Mouse (Mus musculus) kidney, embryonic 14.5 days (tissue): ENCODE measurements at regions not wholly inside any gene's neighbourhood (a gene's known extent, or its start where the extent isn't known, plus 50 kb on each side); places are given as distances from the start of the nearest gene placed in this dataset.

Source experiments
- ATAC-seq: fragments of 200-750 bp; cut with Nextera tagmentation; 2 replicates; pipeline ENCODE4 v1.8.0; 2017; ENCODE audit warnings: moderate number of reproducible peaks, mild to moderate bottlenecking, moderate TSS enrichment, moderate library complexity; ENCODE audit not compliant: low FRiP score, low TSS enrichment
- H3K27ac ChIP-seq: fragments of 300-500 bp; sonication (generic); 2 replicates; pipeline ENCODE4 v1.5.1; 2014; ENCODE audit warnings: low read depth, mild to moderate bottlenecking, low read length, moderate library complexity, mixed read lengths
- H3K27me3 ChIP-seq: fragments of 300-500 bp; sonication (generic); 2 replicates; pipeline ENCODE4 v1.6.1; 2014; ENCODE audit warnings: mild to moderate bottlenecking, low read length; ENCODE audit not compliant: control insufficient read depth, insufficient read depth
- H3K36me3 ChIP-seq: fragments of 300-500 bp; sonication (generic); 2 replicates; pipeline ENCODE4 v1.6.1; 2014; ENCODE audit warnings: low read length, mixed read lengths; ENCODE audit not compliant: control insufficient read depth, insufficient read depth
- H3K4me1 ChIP-seq: fragments of 300-500 bp; sonication (generic); 2 replicates; pipeline ENCODE4 v1.6.1; 2014; ENCODE audit warnings: low read length, mixed read lengths; ENCODE audit not compliant: control insufficient read depth, insufficient read depth
- H3K4me2 ChIP-seq: fragments of 300-500 bp; sonication (generic); replicated peaks from 2 replicates; pipeline ENCODE4 v1.6.1; 2014; ENCODE audit warnings: low read depth, mild to moderate bottlenecking, low read length
- H3K4me3 ChIP-seq: fragments of 300-500 bp; sonication (generic); 2 replicates; pipeline ENCODE4 v1.5.1; 2014; ENCODE audit warnings: mild to moderate bottlenecking, low read length
- H3K9ac ChIP-seq: fragments of 300-500 bp; sonication (generic); 2 replicates; pipeline ENCODE4 v1.6.1; 2014; ENCODE audit warnings: low read depth, mild to moderate bottlenecking, low read length, moderate library complexity
- H3K9me3 ChIP-seq: fragments of 300-500 bp; sonication (generic); 2 replicates; pipeline ENCODE4 v1.6.1; 2016; ENCODE audit warnings: low read length; ENCODE audit not compliant: control insufficient read depth
- WGBS: fragments of 180-500 bp; shearing (Covaris S2); extraction: QIAGEN DNeasy Blood & Tissue Kit; methylation state at CpG from one replicate; pipeline ENCODE4 v1.1.7; 2014; 5-methylcytosine and 5-hydroxymethylcytosine counted together

DNA sequence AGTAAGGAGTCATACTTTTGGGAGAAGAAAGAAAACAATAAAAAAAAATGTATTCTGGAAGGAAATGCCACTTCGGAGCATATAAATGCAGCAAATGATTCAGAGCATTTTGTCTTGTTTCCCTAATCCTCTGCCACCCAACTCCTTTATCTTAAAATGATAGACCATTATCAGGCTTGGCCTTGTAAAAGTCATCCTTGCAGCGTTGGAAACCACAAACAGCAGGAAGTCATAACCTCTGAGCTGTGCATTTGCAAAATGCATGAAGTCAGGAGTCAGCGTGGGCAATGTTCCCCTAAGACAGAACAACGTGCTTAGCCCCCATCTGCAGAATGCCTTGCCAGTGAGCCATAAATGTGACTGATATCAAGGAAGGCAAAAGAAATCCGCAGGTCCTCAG lies 80.2 kb upstream of the Abca1 start:
- Histone ChIP-seq H3K27ac (no peak overlapping the region), H3K9ac (no peak overlapping the region), H3K9me3 (no peaks in the 10 kb centered on the region), H3K4me3 (no peak overlapping the region), H3K4me2 (no peak overlapping the region), H3K27me3 (no peaks in the 10 kb centered on the region), H3K4me1 (no peaks in the 10 kb centered on the region), H3K36me3 (no peaks in the 10 kb centered on the region)
- 48% methylated on average over 5 of the region's 5 CpGs for WGBS
- ATAC-seq = no peak

DNA sequence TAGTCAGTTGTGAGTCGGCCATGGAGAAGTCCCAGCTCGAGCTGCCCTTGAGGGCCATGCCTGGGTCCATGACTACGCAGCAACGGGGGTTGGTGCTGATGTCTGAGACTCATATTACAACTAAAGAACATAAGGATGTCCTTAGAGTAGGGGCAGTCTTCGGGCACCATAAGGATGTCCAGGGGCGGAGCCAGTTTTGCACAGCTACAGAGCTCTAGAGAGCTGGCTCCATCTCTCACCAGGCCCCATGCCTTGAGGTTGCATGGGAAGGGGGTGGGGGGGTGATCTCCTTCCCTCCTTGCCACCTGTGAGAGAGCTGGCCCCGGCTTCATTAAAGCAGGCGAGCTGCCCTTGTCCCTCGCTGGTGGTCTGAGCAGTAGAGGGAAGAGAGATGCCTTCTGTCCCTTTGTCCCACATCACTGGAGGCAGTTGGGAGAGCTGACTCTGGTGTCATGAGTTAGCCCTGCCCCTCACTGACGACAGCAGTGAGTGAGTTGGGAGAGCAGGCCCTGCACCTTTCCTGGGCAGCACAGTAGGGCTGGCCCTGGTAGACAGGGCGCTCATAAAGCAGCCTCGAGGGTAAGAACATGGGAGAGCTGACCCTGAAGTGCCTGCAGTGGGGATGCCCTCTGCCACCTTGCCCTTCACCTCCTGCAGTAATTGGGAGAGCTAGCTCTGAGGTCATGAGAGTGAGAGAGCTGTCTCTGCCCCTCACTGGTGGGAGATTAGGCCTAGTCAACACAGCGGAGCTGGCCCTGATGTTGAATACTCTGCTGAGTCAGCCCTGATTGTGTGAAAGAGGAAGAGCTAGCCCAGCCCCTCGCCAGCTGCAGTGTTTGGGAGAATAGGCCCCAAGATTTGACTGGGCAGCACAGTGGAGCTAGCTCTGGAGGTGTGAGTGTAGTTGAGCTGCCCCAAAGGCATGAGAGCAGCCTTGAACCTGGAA lies 78.9 kb upstream of the Abca1 start:
- no peak for ATAC-seq
- no peak overlapping the region for H3K27ac ChIP-seq
- no peaks in the 10 kb centered on the region for H3K36me3 ChIP-seq
- H3K4me1 ChIP-seq = no peaks in the 10 kb centered on the region
- WGBS = 77% methylated on average over 14 of the region's 14 CpGs
- no peak overlapping the region for H3K4me3 ChIP-seq
- no peak overlapping the region for H3K9ac ChIP-seq
- H3K27me3 ChIP-seq = no peaks in the 10 kb centered on the region
- H3K4me2 ChIP-seq = no peak overlapping the region
- no peaks in the 10 kb centered on the region for H3K9me3 ChIP-seq

DNA sequence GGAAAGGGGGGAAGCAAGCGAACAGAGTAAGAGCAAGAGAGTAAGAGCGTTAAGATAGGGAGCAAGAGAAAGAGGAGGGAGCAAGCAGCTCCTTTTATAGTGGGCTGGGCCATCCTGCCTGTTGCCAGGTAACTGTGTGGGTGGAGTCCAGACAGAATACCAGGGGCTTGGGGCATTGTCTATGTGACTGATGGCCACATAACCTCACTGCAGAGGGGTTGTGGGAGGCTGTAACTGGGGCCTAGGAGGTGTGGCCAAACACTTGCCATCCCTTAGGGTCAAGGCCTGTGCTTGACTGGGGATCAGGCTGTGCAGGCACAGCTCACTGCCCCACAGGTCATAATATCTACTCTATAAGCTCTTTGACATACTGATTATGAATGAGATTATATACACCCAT lies 76.2 kb upstream of the Abca1 start:
- H3K4me1 ChIP-seq = no peaks in the 10 kb centered on the region
- no peak overlapping the region for H3K4me3 ChIP-seq
- H3K27me3 ChIP-seq = no peaks in the 10 kb centered on the region
- H3K36me3 ChIP-seq = no peaks in the 10 kb centered on the region
- no peaks in the 10 kb centered on the region for H3K9me3 ChIP-seq
- 0 out of 2 replicates have a peak, but pooled peaks have one; percentile 20 for ATAC-seq
- no peak overlapping the region for H3K4me2 ChIP-seq
- no peak overlapping the region for H3K27ac ChIP-seq
- H3K9ac ChIP-seq = no peak overlapping the region
- whole genome bisulfite sequencing = 65% methylated on average over 2 of the region's 2 CpGs

DNA sequence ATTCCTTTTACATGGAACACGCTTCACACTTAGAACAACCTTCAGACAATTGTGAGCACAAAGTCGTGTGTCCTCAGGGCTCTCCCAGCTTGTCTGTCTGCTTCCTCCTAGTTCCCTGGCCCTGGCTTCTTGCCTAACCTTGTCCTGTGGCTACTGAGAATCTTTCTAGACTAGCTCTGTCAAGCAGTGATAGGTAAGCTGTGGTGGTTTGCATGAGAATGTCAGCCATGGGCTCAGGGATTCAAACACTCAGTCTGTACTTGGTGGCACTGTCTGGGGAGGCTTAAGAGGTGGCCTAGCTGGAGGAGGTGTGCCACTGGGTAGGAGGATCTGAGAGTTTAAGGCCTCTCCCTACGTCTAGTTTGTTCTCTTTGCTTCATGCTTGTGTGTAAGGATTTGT lies 72.7 kb upstream of the Abca1 start:
- H3K27ac ChIP-seq = no peak overlapping the region
- WGBS = 72% methylated on average over 3 of the region's 3 CpGs
- H3K4me2 ChIP-seq = no peak overlapping the region
- no peaks in the 10 kb centered on the region for H3K36me3 ChIP-seq
- H3K4me3 ChIP-seq = no peak overlapping the region
- ATAC-seq = no peak
- H3K4me1 ChIP-seq = no peaks in the 10 kb centered on the region
- H3K27me3 ChIP-seq = no peaks in the 10 kb centered on the region
- no peaks in the 10 kb centered on the region for H3K9me3 ChIP-seq
- no peak overlapping the region for H3K9ac ChIP-seq

DNA sequence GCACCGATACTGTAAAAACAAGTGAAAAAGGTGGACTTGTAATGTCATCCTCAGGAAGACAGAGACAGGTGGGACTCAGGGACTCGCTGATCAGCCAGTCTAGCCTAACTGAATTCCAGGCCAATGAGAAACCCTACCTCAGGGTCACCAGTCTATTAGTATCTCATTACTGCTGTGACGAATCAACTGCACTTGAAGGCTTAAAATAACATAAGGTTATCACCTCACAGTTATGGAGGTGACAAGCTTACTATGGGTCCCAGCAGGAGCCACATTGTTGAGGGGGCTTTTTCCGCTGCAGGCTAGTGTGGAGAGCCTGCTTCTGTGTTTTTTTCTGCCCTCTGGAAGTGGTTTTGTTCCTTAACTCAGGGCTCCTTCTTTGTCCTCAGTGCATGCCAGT lies 72.2 kb upstream of the Abca1 start:
- no peak overlapping the region for H3K9ac ChIP-seq
- ATAC-seq = no peak
- no peak overlapping the region for H3K4me2 ChIP-seq
- no peak overlapping the region for H3K4me3 ChIP-seq
- no peak overlapping the region for H3K27ac ChIP-seq
- H3K9me3 ChIP-seq = no peaks in the 10 kb centered on the region
- H3K4me1 ChIP-seq = no peaks in the 10 kb centered on the region
- H3K36me3 ChIP-seq = no peaks in the 10 kb centered on the region
- no peaks in the 10 kb centered on the region for H3K27me3 ChIP-seq
- WGBS = 33% methylated on average over 4 of the region's 4 CpGs

DNA sequence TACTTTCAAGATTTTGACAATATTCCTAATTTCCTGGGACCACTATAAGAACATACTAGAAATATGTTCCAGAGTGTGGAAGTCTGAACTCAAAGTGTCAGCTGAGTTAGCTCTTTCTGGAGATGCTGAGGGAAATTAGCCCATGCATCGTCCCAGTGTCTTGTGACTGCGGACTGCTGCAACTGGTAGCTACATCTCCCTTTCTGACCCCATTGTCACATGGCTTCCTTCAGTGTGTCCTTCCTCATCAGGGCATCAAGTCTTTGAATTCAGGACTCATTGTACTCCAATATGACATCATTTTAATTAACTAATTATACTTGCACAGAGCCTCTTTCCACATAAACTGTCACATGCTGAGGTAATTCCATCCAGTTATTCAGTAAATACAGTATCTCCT lies 71.4 kb upstream of the Abca1 start:
- H3K4me3 ChIP-seq = no peak overlapping the region
- ATAC-seq = no peak
- no peaks in the 10 kb centered on the region for H3K9me3 ChIP-seq
- no peak overlapping the region for H3K9ac ChIP-seq
- no peaks in the 10 kb centered on the region for H3K4me1 ChIP-seq
- no peak overlapping the region for H3K4me2 ChIP-seq
- H3K27me3 ChIP-seq = no peaks in the 10 kb centered on the region
- no peaks in the 10 kb centered on the region for H3K36me3 ChIP-seq
- H3K27ac ChIP-seq = no peak overlapping the region
- 88% methylated on average over 2 of the region's 2 CpGs for WGBS

DNA sequence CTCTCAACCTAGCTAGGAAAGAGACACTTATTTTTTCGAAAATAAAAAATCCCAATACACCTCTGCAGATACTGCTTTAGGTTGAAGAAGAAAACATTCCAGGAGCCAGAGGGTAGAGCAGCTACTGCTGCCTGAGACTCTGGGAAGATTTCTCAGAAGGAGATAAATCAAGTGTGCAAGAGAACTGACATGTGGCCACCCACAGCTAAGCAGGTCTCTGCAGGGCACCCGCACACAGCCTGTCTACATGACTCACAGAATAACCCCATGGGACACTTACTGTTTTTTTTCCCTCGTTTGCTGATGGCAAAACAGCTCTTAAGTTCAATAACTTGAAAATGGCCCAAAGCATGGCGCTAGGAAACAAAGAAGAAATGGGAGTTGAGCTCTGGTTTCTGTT lies 68.7 kb upstream of the Abca1 start:
- no peaks in the 10 kb centered on the region for H3K36me3 ChIP-seq
- H3K4me3 ChIP-seq = no peak overlapping the region
- H3K4me1 ChIP-seq = no peaks in the 10 kb centered on the region
- H3K4me2 ChIP-seq = no peak overlapping the region
- no peaks in the 10 kb centered on the region for H3K9me3 ChIP-seq
- 27% methylated on average over 4 of the region's 4 CpGs for WGBS
- H3K27me3 ChIP-seq = no peaks in the 10 kb centered on the region
- no peak overlapping the region for H3K27ac ChIP-seq
- no peak overlapping the region for H3K9ac ChIP-seq
- peak; percentile 83; the same call in 1 of the 2 replicates for ATAC-seq

DNA sequence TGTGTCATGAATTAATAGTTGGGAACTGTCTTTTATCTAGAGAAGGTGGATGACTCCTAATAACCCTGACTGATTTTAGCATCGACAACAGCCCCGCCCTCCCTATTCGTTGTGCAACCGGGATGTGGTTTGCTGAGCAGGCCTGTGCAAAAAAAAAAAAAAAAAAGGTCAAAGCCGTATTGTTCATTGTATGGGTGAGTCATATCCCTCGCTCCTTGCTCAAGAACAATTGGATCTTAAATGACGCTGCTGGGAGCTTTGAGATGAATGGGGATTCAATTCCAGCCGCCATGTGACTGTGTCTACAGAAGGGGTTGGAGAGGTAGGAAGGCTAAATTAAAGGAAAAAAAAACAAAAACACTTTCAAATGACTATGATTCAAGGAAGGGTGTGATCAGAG lies 68.1 kb upstream of the Abca1 start:
- Histone ChIP-seq H3K27me3 (no peaks in the 10 kb centered on the region), H3K36me3 (no peaks in the 10 kb centered on the region), H3K4me1 (no peaks in the 10 kb centered on the region), H3K4me2 (no peak overlapping the region), H3K4me3 (no peak overlapping the region), H3K27ac (no peak overlapping the region), H3K9me3 (no peaks in the 10 kb centered on the region), H3K9ac (no peak overlapping the region)
- 56% methylated on average over 8 of the region's 8 CpGs for WGBS
- ATAC-seq = no peak

DNA sequence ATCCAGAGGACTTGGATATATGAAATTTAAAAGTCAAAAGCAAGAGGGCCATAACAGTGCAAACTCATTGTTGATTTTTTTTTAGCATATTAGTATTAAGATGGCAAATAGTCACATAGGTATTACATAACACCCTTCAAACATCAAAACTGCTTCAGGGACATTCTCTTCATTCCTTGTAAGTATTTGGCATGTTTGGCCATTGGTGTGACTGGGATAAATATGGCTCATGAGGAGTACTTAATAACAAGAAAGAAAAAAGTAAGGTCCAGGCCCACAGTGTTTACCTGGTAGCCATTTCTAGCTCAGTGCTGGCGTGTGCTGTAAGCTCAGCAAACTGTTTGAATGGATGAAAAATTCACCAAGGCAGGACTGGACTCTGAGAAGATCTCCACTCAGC lies 67.4 kb upstream of the Abca1 start:
- Histone ChIP-seq H3K27ac (no peak overlapping the region), H3K4me2 (no peak overlapping the region), H3K27me3 (no peaks in the 10 kb centered on the region), H3K9me3 (no peaks in the 10 kb centered on the region), H3K4me3 (no peak overlapping the region), H3K4me1 (no peaks in the 10 kb centered on the region), H3K36me3 (no peaks in the 10 kb centered on the region), H3K9ac (no peak overlapping the region)
- ATAC-seq = no peak
- WGBS = 88% methylated on average over 1 of the region's 1 CpGs
